Mouse (Mus musculus): ENCODE measurements around the gene Adra2c.

The Adra2c gene

GRCm38 (mm10) chr5:35309853-35310252 lies 31.7 kb downstream of the Adra2c start:
- no peak for DNase-seq (ENCODE audit: low read depth in 1 of 2, low spot score in 2 of 2)

- no peak for DNase-seq (ENCODE audit: low read depth in 1 of 2, low spot score in 2 of 2)
Measured at GRCm38 (mm10) chr5:35311738-35312250, 33.7 kb downstream of the Adra2c start.

GRCm38 (mm10) chr5:35313231-35313821 lies 35.2 kb downstream of the Adra2c start:
- no peak for DNase-seq (ENCODE audit: low read depth in 1 of 2, low spot score in 2 of 2)

- no peak for DNase-seq (ENCODE audit: low read depth in 1 of 2, low spot score in 2 of 2)
Measured at GRCm38 (mm10) chr5:35313826-35314586, 35.9 kb downstream of the Adra2c start.

GRCm38 (mm10) chr5:35314629-35315028 lies 36.5 kb downstream of the Adra2c start:
- DNase-seq (ENCODE audit: low read depth in 1 of 2, low spot score in 2 of 2), result no peak

GRCm38 (mm10) chr5:35315204-35315603 lies 37.1 kb downstream of the Adra2c start:
- no peak for DNase-seq (ENCODE audit: low read depth in 1 of 2, low spot score in 2 of 2)

DNA sequence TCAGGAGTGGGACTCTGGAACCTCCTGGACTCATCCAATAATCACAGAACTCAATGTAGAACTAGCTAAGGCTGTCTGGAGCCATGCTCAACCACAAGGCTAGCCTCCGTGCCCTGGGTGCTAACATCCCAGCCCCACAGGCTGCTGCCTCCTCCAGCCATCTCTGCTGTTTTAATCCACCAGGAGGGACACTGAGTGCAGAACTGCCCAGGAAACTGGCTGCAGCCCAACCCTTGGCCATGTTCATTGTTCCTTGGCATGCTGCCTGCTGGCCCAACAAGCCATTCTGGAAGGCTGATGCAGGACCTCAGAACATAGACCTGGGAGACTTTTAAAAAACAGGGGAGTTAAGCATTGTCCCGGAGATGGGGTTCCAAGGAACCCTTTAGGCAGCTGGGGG lies 42.5 kb downstream of the Adra2c start:
- DNase-seq (ENCODE audit: low read depth in 1 of 2, low spot score in 2 of 2), result no peak

DNA sequence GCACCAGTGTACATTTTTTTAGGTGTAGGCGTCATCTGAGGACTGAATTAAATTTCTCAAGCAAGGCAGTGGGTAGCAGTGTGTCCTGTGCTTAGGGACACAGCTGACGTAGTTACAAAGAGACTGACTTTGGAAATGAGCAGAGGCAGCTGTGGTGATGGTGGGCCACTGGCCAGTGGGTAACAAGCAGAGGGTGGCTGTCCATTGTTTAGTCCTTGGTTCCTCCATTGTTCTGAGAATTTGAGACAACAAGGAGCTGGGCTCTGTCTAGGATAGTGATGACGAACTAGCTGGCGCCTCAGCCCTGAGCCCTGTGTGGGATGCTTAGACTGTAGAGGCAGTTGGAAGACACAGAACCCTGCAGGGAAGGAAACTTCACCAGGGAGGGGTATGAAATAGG lies 52.7 kb downstream of the Adra2c start:
- no peak for DNase-seq (ENCODE audit: low read depth in 1 of 2, low spot score in 2 of 2)

All from monocyte, adult 2 months (primary cell).